Mouse (Mus musculus): ENCODE measurements at regions not wholly inside any gene's neighbourhood (a gene's known extent, or its start where the extent isn't known, plus 50 kb on each side); places are given as distances from the start of the nearest gene placed in this dataset.
A peak's percentile ranks its signal among the peaks of the same experiment; 100 is the strongest.

GRCm38 (mm10) chr5:52920251-52920650, 86.4 kb downstream of the Anapc4 start:
- H3K4me3 ChIP-seq (replicated peaks; ENCODE audit: low read length): no peak overlapping the region
- TF ChIP-seq CTCF (conservative IDR thresholded peaks at IDR 0.05; ENCODE audit: low read length): no peak
- TF ChIP-seq NANOG (IDR thresholded peaks at IDR 0.05; ENCODE audit: borderline replicate concordance, low read length): no peak
- no peak for TF ChIP-seq POU5F1 (IDR thresholded peaks at IDR 0.05; ENCODE audit: borderline replicate concordance, low read length)
- no peaks in the 10 kb centered on the region for H3K36me3 ChIP-seq (ENCODE audit: insufficient read depth, low read length)
- H3K4me1 ChIP-seq (replicated peaks; ENCODE audit: low read depth, low read length): no peaks in the 10 kb centered on the region
- H3K27me3 ChIP-seq (ENCODE audit: insufficient read depth, low read length): 0 out of 2 replicates have a peak, but pooled peaks cover 2% of the 10 kb centered on the region
- no peaks in the 10 kb centered on the region for H3K9me3 ChIP-seq (ENCODE audit: low read length)

GRCm38 (mm10) chr5:52920722-52921264, 87.0 kb downstream of the Anapc4 start:
- Histone ChIP-seq H3K9me3 (ENCODE audit: low read length) (no peaks in the 10 kb centered on the region), H3K27me3 (ENCODE audit: insufficient read depth, low read length) (0 out of 2 replicates have a peak, but pooled peaks cover 2% of the 10 kb centered on the region), H3K36me3 (ENCODE audit: insufficient read depth, low read length) (no peaks in the 10 kb centered on the region), H3K4me3 (replicated peaks; ENCODE audit: low read length) (no peak overlapping the region), H3K4me1 (replicated peaks; ENCODE audit: low read depth, low read length) (no peaks in the 10 kb centered on the region)
- TF ChIP-seq NANOG (IDR thresholded peaks at IDR 0.05; ENCODE audit: borderline replicate concordance, low read length): no peak
- TF ChIP-seq CTCF (conservative IDR thresholded peaks at IDR 0.05; ENCODE audit: low read length): no peak
- no peak for TF ChIP-seq POU5F1 (IDR thresholded peaks at IDR 0.05; ENCODE audit: borderline replicate concordance, low read length)

GRCm38 (mm10) chr5:52925006-52925405, 91.2 kb downstream of the Anapc4 start:
- no peaks in the 10 kb centered on the region for H3K36me3 ChIP-seq (ENCODE audit: insufficient read depth, low read length)
- TF ChIP-seq CTCF (conservative IDR thresholded peaks at IDR 0.05; ENCODE audit: low read length) (no peak), NANOG (IDR thresholded peaks at IDR 0.05; ENCODE audit: borderline replicate concordance, low read length) (no peak), POU5F1 (IDR thresholded peaks at IDR 0.05; ENCODE audit: borderline replicate concordance, low read length) (no peak)
- H3K9me3 ChIP-seq (ENCODE audit: low read length): no peaks in the 10 kb centered on the region
- H3K27me3 ChIP-seq (ENCODE audit: insufficient read depth, low read length): peaks cover 11% of the 10 kb centered on the region; the same call in 1 of the 2 replicates
- H3K4me3 ChIP-seq (replicated peaks; ENCODE audit: low read length): no peak overlapping the region
- H3K4me1 ChIP-seq (replicated peaks; ENCODE audit: low read depth, low read length): no peaks in the 10 kb centered on the region; the same call in 1 of the 2 replicates

- Histone ChIP-seq H3K4me3 (replicated peaks; ENCODE audit: low read length) (no peak overlapping the region), H3K9me3 (ENCODE audit: low read length) (no peaks in the 10 kb centered on the region), H3K27me3 (ENCODE audit: insufficient read depth, low read length) (peaks cover 21% of the 10 kb centered on the region), H3K36me3 (ENCODE audit: insufficient read depth, low read length) (no peaks in the 10 kb centered on the region), H3K4me1 (replicated peaks; ENCODE audit: low read depth, low read length) (peaks cover 6% of the 10 kb centered on the region; the same call in 1 of the 2 replicates)
- TF ChIP-seq POU5F1 (IDR thresholded peaks at IDR 0.05; ENCODE audit: borderline replicate concordance, low read length) (no peak), NANOG (IDR thresholded peaks at IDR 0.05; ENCODE audit: borderline replicate concordance, low read length) (peak; percentile 82)
Measured at GRCm38 (mm10) chr5:52929690-52930089, 95.9 kb downstream of the Anapc4 start.

GRCm38 (mm10) chr5:52933291-52933690, 99.5 kb downstream of the Anapc4 start:
- Histone ChIP-seq H3K4me1 (replicated peaks; ENCODE audit: low read depth, low read length) (peaks cover 6% of the 10 kb centered on the region; the same call in 1 of the 2 replicates), H3K4me3 (replicated peaks; ENCODE audit: low read length) (no peak overlapping the region), H3K36me3 (ENCODE audit: insufficient read depth, low read length) (no peaks in the 10 kb centered on the region), H3K27me3 (ENCODE audit: insufficient read depth, low read length) (peaks cover 9% of the 10 kb centered on the region), H3K9me3 (ENCODE audit: low read length) (no peaks in the 10 kb centered on the region)
- no peak for TF ChIP-seq NANOG (IDR thresholded peaks at IDR 0.05; ENCODE audit: borderline replicate concordance, low read length)

- Histone ChIP-seq H3K36me3 (ENCODE audit: insufficient read depth, low read length) (no peaks in the 10 kb centered on the region), H3K4me3 (replicated peaks; ENCODE audit: low read length) (no peak overlapping the region), H3K4me1 (replicated peaks; ENCODE audit: low read depth, low read length) (0 out of 2 replicates have a peak, but pooled peaks cover 6% of the 10 kb centered on the region), H3K27me3 (ENCODE audit: insufficient read depth, low read length) (no peaks in the 10 kb centered on the region), H3K9me3 (ENCODE audit: low read length) (no peaks in the 10 kb centered on the region)
- TF ChIP-seq POU5F1 (IDR thresholded peaks at IDR 0.05; ENCODE audit: borderline replicate concordance, low read length) (no peak), CTCF (conservative IDR thresholded peaks at IDR 0.05; ENCODE audit: low read length) (no peak), NANOG (IDR thresholded peaks at IDR 0.05; ENCODE audit: borderline replicate concordance, low read length) (no peak)
Measured at GRCm38 (mm10) chr5:52937626-52938025, 100.3 kb upstream of the Slc34a2 start.

- no peaks in the 10 kb centered on the region for H3K27me3 ChIP-seq (ENCODE audit: insufficient read depth, low read length)
- no peak for TF ChIP-seq POU5F1 (IDR thresholded peaks at IDR 0.05; ENCODE audit: borderline replicate concordance, low read length)
- TF ChIP-seq CTCF (conservative IDR thresholded peaks at IDR 0.05; ENCODE audit: low read length): no peak
- TF ChIP-seq NANOG (IDR thresholded peaks at IDR 0.05; ENCODE audit: borderline replicate concordance, low read length): no peak
- H3K36me3 ChIP-seq (ENCODE audit: insufficient read depth, low read length): no peaks in the 10 kb centered on the region
- H3K4me1 ChIP-seq (replicated peaks; ENCODE audit: low read depth, low read length): no peaks in the 10 kb centered on the region
- H3K4me3 ChIP-seq (replicated peaks; ENCODE audit: low read length): no peak overlapping the region
- no peaks in the 10 kb centered on the region for H3K9me3 ChIP-seq (ENCODE audit: low read length)
Measured at GRCm38 (mm10) chr5:52939994-52940393, 97.9 kb upstream of the Slc34a2 start.

- Histone ChIP-seq H3K9me3 (ENCODE audit: low read length) (no peaks in the 10 kb centered on the region), H3K36me3 (ENCODE audit: insufficient read depth, low read length) (no peaks in the 10 kb centered on the region), H3K27me3 (ENCODE audit: insufficient read depth, low read length) (no peaks in the 10 kb centered on the region), H3K4me3 (replicated peaks; ENCODE audit: low read length) (no peak overlapping the region), H3K4me1 (replicated peaks; ENCODE audit: low read depth, low read length) (no peaks in the 10 kb centered on the region)
- TF ChIP-seq POU5F1 (IDR thresholded peaks at IDR 0.05; ENCODE audit: borderline replicate concordance, low read length) (no peak), CTCF (conservative IDR thresholded peaks at IDR 0.05; ENCODE audit: low read length) (no peak), NANOG (IDR thresholded peaks at IDR 0.05; ENCODE audit: borderline replicate concordance, low read length) (no peak)
Measured at GRCm38 (mm10) chr5:52940645-52941044, 97.2 kb upstream of the Slc34a2 start.

- no peak for TF ChIP-seq POU5F1 (IDR thresholded peaks at IDR 0.05; ENCODE audit: borderline replicate concordance, low read length)
- TF ChIP-seq CTCF (conservative IDR thresholded peaks at IDR 0.05; ENCODE audit: low read length): no peak
- no peak for TF ChIP-seq NANOG (IDR thresholded peaks at IDR 0.05; ENCODE audit: borderline replicate concordance, low read length)
- H3K9me3 ChIP-seq (ENCODE audit: low read length): no peaks in the 10 kb centered on the region
- no peak overlapping the region for H3K4me3 ChIP-seq (replicated peaks; ENCODE audit: low read length)
- no peaks in the 10 kb centered on the region for H3K4me1 ChIP-seq (replicated peaks; ENCODE audit: low read depth, low read length)
- H3K27me3 ChIP-seq (ENCODE audit: insufficient read depth, low read length): no peaks in the 10 kb centered on the region; the same call in 1 of the 2 replicates
- H3K36me3 ChIP-seq (ENCODE audit: insufficient read depth, low read length): no peaks in the 10 kb centered on the region
Measured at GRCm38 (mm10) chr5:52953875-52954274, 84.0 kb upstream of the Slc34a2 start.
